ENCODE assay signal across 8 mouse cellular contexts in genomic region chr1:191096871-191097681, GRCm38 (mm10). TPM values are rescaled to one million over a fixed set of nuclear protein-coding genes. Genes with fewer than 3 reads are reported as not detected.
DNase-seq lines count a peak whose midpoint lies in the region; ATAC-seq and TF ChIP-seq lines count a peak whose summit lies in the region.

No protein-coding gene starts in this region.

- peak overlapping the region; percentile 53; the same call in 1 of the 2 replicates for H3K4me3 ChIP-seq in lung, postnatal 0 days (ENCODE audit: low read depth, low read length)
- peak overlapping the region; percentile 62 for H3K4me3 ChIP-seq in limb, embryonic 12.5 days (replicated peaks)
- peak overlapping the region; percentile 63 for H3K4me3 ChIP-seq in neural tube, embryonic 15.5 days (replicated peaks)

- H3K4me2 ChIP-seq in lung, postnatal 0 days (replicated peaks; ENCODE audit: low read depth, low read length): peak overlapping the region; percentile 91
- H3K4me2 ChIP-seq in limb, embryonic 12.5 days: peak overlapping the region; percentile 97
- H3K4me2 ChIP-seq in neural tube, embryonic 15.5 days: peak overlapping the region; percentile 99

- WGBS in lung, postnatal 0 days: 34% methylated on average over 14 of the region's 14 CpGs
- 55% methylated on average over 14 of the region's 14 CpGs for WGBS in limb, embryonic 12.5 days
- WGBS in neural tube, embryonic 15.5 days: 56% methylated on average over 14 of the region's 14 CpGs

- H3K27me3 ChIP-seq in lung, postnatal 0 days (replicated peaks; ENCODE audit: insufficient read depth, low read length): no peaks in the 10 kb centered on the region
- peaks cover 27% of the 10 kb centered on the region for H3K27me3 ChIP-seq in limb, embryonic 12.5 days
- peaks cover 36% of the 10 kb centered on the region for H3K27me3 ChIP-seq in neural tube, embryonic 15.5 days (replicated peaks)

- no peak overlapping the region for H3K27ac ChIP-seq in lung, postnatal 0 days (ENCODE audit: low read length)
- H3K27ac ChIP-seq in limb, embryonic 12.5 days: no peak overlapping the region
- H3K27ac ChIP-seq in neural tube, embryonic 15.5 days (replicated peaks): no peak overlapping the region

- no peaks in the 10 kb centered on the region for H3K36me3 ChIP-seq in lung, postnatal 0 days (ENCODE audit: insufficient read depth, low read length)
- no peaks in the 10 kb centered on the region for H3K36me3 ChIP-seq in limb, embryonic 12.5 days
- H3K36me3 ChIP-seq in neural tube, embryonic 15.5 days: no peaks in the 10 kb centered on the region

- no peak for TF ChIP-seq EP300 in lung, postnatal 0 days (IDR thresholded peaks at IDR 0.05)

- DNase-seq in lung, postnatal 0 days (ENCODE audit: low spot score): no peak
- no peak for DNase-seq in lung, adult 18-20 months
- no peak for DNase-seq in spleen, postnatal 36 days (ENCODE audit: low spot score in 2 of 2)
- DNase-seq in frontal cortex, postnatal 25 days (ENCODE audit: low spot score in 2 of 2): no peak
- no peak for DNase-seq in ovary, postnatal 14 days (ENCODE audit: low spot score)

- H3K4me1 ChIP-seq in lung, postnatal 0 days (ENCODE audit: insufficient read depth, low read depth, low read length): peaks cover 12% of the 10 kb centered on the region; the same call in 1 of the 2 replicates
- peaks cover 22% of the 10 kb centered on the region for H3K4me1 ChIP-seq in limb, embryonic 12.5 days (replicated peaks)
- peaks cover 17% of the 10 kb centered on the region for H3K4me1 ChIP-seq in neural tube, embryonic 15.5 days

- no peaks in the 10 kb centered on the region for H3K9me3 ChIP-seq in lung, postnatal 0 days (ENCODE audit: low read length)
- 0 out of 2 replicates have a peak, but pooled peaks cover 4% of the 10 kb centered on the region for H3K9me3 ChIP-seq in limb, embryonic 12.5 days
- no peaks in the 10 kb centered on the region for H3K9me3 ChIP-seq in neural tube, embryonic 15.5 days (replicated peaks)

- TF ChIP-seq CTCF in lung, postnatal 0 days (IDR thresholded peaks at IDR 0.05): no peak

- no peak overlapping the region for H3K9ac ChIP-seq in lung, postnatal 0 days (replicated peaks; ENCODE audit: low read depth)
- no peak overlapping the region; the same call in 1 of the 2 replicates for H3K9ac ChIP-seq in limb, embryonic 12.5 days (replicated peaks)
- H3K9ac ChIP-seq in neural tube, embryonic 15.5 days (replicated peaks): peak overlapping the region; percentile 51

- no peak for ATAC-seq in lung, postnatal 0 days
- peak; percentile 44 for ATAC-seq in granulocyte monocyte progenitor cell, adult 5-6 weeks (replicated peaks; ENCODE audit: poor library complexity, severe bottlenecking)
- ATAC-seq in limb, embryonic 12.5 days (ENCODE audit: insufficient number of reproducible peaks, insufficient read depth, low FRiP score, low TSS enrichment, low read depth): no peak
- ATAC-seq in neural tube, embryonic 15.5 days (ENCODE audit: low FRiP score): peak; percentile 39; the same call in 1 of the 2 replicates

RNA-seq across cellular contexts. Expression of gene Batf3, which starts 0.6 kb away (rescaled TPM):
- 2.0 and 2.6 TPM in 2 replicates for polyA plus RNA-seq in lung, postnatal 0 days (2015; fragmentation: Nextera tagmentation; extraction: Ambion mirVana)
- total RNA-seq in granulocyte monocyte progenitor cell, adult 5-6 weeks (2014; fragmentation: Nextera tagmentation): not detected in 2 replicates
- total RNA-seq in granulocyte monocyte progenitor cell, adult 5-6 weeks (2017): not detected in 2 replicates
- polyA plus RNA-seq in limb, embryonic 12.5 days (2016; fragmentation: Nextera tagmentation; extraction: Ambion mirVana): 11.0 and 12.2 TPM in 2 replicates
- 3.5 and 3.6 TPM in 2 replicates for polyA plus RNA-seq in neural tube, embryonic 15.5 days (2015; fragmentation: Nextera tagmentation; extraction: Ambion mirVana)

RNA-seq across cellular contexts. Expression of gene Nsl1, which starts 34.3 kb away (rescaled TPM):
- polyA plus RNA-seq in lung, postnatal 0 days (2015; fragmentation: Nextera tagmentation; extraction: Ambion mirVana): 1.5 and 1.8 TPM in 2 replicates
- 11.1 and 12.6 TPM in 2 replicates for total RNA-seq in granulocyte monocyte progenitor cell, adult 5-6 weeks (2014; fragmentation: Nextera tagmentation)
- total RNA-seq in granulocyte monocyte progenitor cell, adult 5-6 weeks (2017): 14.1 and 17.6 TPM in 2 replicates
- polyA plus RNA-seq in limb, embryonic 12.5 days (2016; fragmentation: Nextera tagmentation; extraction: Ambion mirVana): 31.3 and 33.2 TPM in 2 replicates
- polyA plus RNA-seq in neural tube, embryonic 15.5 days (2015; fragmentation: Nextera tagmentation; extraction: Ambion mirVana): 4.6 and 7.6 TPM in 2 replicates

RNA-seq across cellular contexts. Expression of gene Tatdn3, which starts 34.3 kb away (rescaled TPM):
- 10.5 and 11.9 TPM in 2 replicates for polyA plus RNA-seq in lung, postnatal 0 days (2015; fragmentation: Nextera tagmentation; extraction: Ambion mirVana)
- 4.0 and 21.4 TPM in 2 replicates for total RNA-seq in granulocyte monocyte progenitor cell, adult 5-6 weeks (2014; fragmentation: Nextera tagmentation)
- 9.3 and 12.5 TPM in 2 replicates for total RNA-seq in granulocyte monocyte progenitor cell, adult 5-6 weeks (2017)
- 16.2 TPM in 2 replicates for polyA plus RNA-seq in limb, embryonic 12.5 days (2016; fragmentation: Nextera tagmentation; extraction: Ambion mirVana)
- 14.4 and 16.0 TPM in 2 replicates for polyA plus RNA-seq in neural tube, embryonic 15.5 days (2015; fragmentation: Nextera tagmentation; extraction: Ambion mirVana)

Comparison
In these comparisons a context has a peak if more than half of its experiments do, and no peak if none do; other contexts are left out.
1. ATAC-seq: peak in granulocyte monocyte progenitor cell, adult 5-6 weeks (single experiment) and neural tube, embryonic 15.5 days (single experiment); none in lung, postnatal 0 days (single experiment) and limb, embryonic 12.5 days (single experiment).
2. Peak in every context shown above with its lines, with median percentiles within 50 percentile points of each other: H3K4me2 ChIP-seq and H3K4me3 ChIP-seq.